Mouse (Mus musculus): ENCODE results near the gene Sec14l1. TPM values are rescaled to one million over a fixed set of nuclear protein-coding genes. Genes with fewer than 3 reads are reported as not detected.

The Sec14l1 gene
- polyA plus RNA-seq, 1 experiment from 2014 or later, result 47.3 TPM

DNA sequence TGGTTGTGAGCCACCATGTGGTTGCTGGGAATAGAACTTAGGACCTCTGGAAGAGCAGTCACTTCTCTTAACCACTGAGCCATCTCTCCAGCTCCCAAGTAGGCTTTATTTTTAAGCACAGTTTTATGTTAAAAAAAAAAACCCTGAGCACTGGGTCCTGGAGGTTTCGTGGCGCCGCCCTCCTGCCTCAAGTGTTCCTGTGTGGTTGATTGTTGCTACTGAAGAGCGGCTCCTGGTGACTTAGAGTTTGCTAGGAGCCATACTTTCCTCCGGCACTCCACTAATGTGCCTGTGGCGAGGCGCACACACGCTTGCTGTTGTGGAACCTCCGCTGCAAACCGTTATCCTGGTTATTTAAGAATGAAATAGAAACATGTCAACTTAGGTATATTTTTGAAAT, 16.5 kb downstream of the Sec14l1 start:
- Histone ChIP-seq H3K4me1 (peaks cover 74% of the 10 kb centered on the region), H3K4me3 (no peak overlapping the region), H3K36me3 (peaks cover 4% of the 10 kb centered on the region; the same call in 1 of the 2 replicates), H3K27me3 (no peaks in the 10 kb centered on the region), H3K4me2 (no peak overlapping the region), H3K9ac (no peak overlapping the region), H3K9me3 (no peaks in the 10 kb centered on the region), H3K27ac (peak overlapping the region; percentile 83; the same call in 1 of the 2 replicates)
- 94% methylated on average over 10 of the region's 10 CpGs for WGBS
- no peak for ATAC-seq (ENCODE audit: insufficient number of reproducible peaks, insufficient read depth, low FRiP score, low TSS enrichment, low read depth)

- H3K27me3 ChIP-seq, result no peaks in the 10 kb centered on the region
- H3K9ac ChIP-seq, result no peak overlapping the region
- peaks cover 52% of the 10 kb centered on the region for H3K4me1 ChIP-seq
- WGBS, result 72% methylated on average over 23 of the region's 23 CpGs
- no peak for ATAC-seq (ENCODE audit: insufficient number of reproducible peaks, insufficient read depth, low FRiP score, low TSS enrichment, low read depth)
- no peak overlapping the region for H3K4me2 ChIP-seq
- peaks cover 14% of the 10 kb centered on the region for H3K36me3 ChIP-seq
- peak overlapping the region; percentile 40 for H3K27ac ChIP-seq
- H3K9me3 ChIP-seq, result no peaks in the 10 kb centered on the region
- no peak overlapping the region for H3K4me3 ChIP-seq
Observed at GRCm38 (mm10) chr11:117134776-117135387, 19.9 kb downstream of the Sec14l1 start.

DNA sequence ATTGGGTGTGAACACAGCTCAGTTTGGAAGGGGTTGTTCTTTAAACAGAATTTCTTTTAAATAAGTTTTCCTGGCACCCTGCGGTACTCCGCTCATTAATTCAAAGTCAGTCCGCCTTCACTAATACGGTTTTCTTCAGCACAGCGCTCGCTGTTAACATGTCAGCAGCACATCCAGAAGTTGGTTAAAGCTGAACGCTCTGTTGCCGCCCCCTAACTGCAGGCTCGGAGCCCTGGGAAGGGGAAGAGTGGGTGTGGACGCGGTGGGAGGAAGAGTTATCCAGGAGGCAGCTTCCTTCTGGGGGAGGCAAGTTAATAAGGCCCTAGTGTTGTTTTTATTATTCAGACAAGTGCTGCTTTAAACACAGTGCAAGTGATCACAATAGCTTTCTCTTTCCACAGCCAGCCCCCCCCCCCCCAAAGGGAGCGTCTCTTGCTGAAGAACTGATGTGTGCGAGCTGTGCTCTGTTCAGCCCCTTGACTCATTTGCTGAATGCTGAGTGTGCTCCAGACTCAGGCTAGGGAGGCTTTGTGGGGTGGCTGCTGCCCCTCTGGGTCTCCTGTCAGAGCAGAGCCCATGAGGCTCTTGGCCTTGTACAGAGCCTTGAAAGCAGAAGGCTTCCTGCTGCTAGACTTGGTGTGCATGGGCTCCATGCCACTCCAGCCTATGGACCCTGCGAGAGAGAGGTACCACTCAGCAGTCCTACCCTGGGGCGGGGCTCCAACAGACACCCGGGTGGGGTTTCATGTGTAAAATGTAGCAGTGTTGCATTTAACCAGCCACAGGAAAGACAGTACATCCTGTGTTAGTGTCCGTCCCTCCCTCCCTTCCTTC, 20.7 kb downstream of the Sec14l1 start:
- Histone ChIP-seq H3K9ac (0 out of 2 replicates have a peak overlapping the region, but pooled peaks have one; percentile 17), H3K9me3 (no peaks in the 10 kb centered on the region), H3K4me3 (no peak overlapping the region), H3K4me1 (peaks cover 44% of the 10 kb centered on the region), H3K36me3 (peaks cover 15% of the 10 kb centered on the region), H3K27me3 (no peaks in the 10 kb centered on the region), H3K4me2 (0 out of 2 replicates have a peak overlapping the region, but pooled peaks have one; percentile 0), H3K27ac (peak overlapping the region; percentile 40)
- ATAC-seq (ENCODE audit: insufficient number of reproducible peaks, insufficient read depth, low FRiP score, low TSS enrichment, low read depth), result no peak
- WGBS, result 45% methylated on average over 17 of the region's 17 CpGs

GRCm38 (mm10) chr11:117136880-117137279, 21.9 kb downstream of the Sec14l1 start:
- H3K4me2 ChIP-seq, result no peak overlapping the region
- 74% methylated on average over 14 of the region's 14 CpGs for WGBS
- no peaks in the 10 kb centered on the region for H3K9me3 ChIP-seq
- no peaks in the 10 kb centered on the region for H3K27me3 ChIP-seq
- 0 out of 2 replicates have a peak overlapping the region, but pooled peaks have one; percentile 3 for H3K27ac ChIP-seq
- no peak overlapping the region for H3K4me3 ChIP-seq
- no peak overlapping the region for H3K9ac ChIP-seq
- peaks cover 22% of the 10 kb centered on the region for H3K36me3 ChIP-seq
- no peak for ATAC-seq (ENCODE audit: insufficient number of reproducible peaks, insufficient read depth, low FRiP score, low TSS enrichment, low read depth)
- H3K4me1 ChIP-seq, result peaks cover 35% of the 10 kb centered on the region

DNA sequence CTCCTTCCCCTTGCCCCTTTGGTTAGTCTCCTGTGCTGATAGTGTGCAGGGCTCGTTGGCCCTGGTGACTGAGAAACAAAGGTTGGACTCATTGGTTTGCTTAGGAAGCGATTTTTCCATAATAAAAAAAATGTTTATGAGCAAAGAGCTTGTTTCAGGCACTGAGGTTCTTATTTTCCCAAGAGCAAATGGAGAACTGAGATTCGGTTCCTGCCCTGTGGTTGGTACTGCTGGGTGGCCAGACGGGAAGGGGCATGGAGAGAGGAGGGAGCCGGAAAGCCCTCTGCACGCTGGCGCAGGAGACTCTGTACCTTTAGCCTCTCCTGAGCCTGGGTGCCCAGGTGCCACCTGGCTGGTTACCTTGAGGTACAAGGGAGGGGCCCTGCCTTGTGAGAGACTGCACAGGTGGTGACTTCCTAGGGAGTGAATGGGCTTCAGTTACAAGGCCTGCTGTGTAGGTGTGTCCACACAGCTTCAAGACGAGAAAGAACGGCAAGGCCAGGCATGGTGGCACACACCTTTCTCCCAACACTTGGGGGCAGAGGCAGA, 23.3 kb downstream of the Sec14l1 start:
- 85% methylated on average over 9 of the region's 9 CpGs for WGBS
- H3K36me3 ChIP-seq, result peaks cover 30% of the 10 kb centered on the region
- peaks cover 35% of the 10 kb centered on the region for H3K4me1 ChIP-seq
- H3K9me3 ChIP-seq, result no peaks in the 10 kb centered on the region
- H3K4me3 ChIP-seq, result no peak overlapping the region
- no peaks in the 10 kb centered on the region for H3K27me3 ChIP-seq
- H3K4me2 ChIP-seq, result no peak overlapping the region
- no peak overlapping the region for H3K9ac ChIP-seq
- no peak overlapping the region for H3K27ac ChIP-seq
- no peak for ATAC-seq (ENCODE audit: insufficient number of reproducible peaks, insufficient read depth, low FRiP score, low TSS enrichment, low read depth)

GRCm38 (mm10) chr11:117138795-117139463, 24.0 kb downstream of the Sec14l1 start:
- Histone ChIP-seq H3K9ac (0 out of 2 replicates have a peak overlapping the region, but pooled peaks have one; percentile 1), H3K27ac (no peak overlapping the region), H3K27me3 (no peaks in the 10 kb centered on the region), H3K36me3 (peaks cover 37% of the 10 kb centered on the region), H3K4me2 (no peak overlapping the region), H3K4me3 (no peak overlapping the region), H3K9me3 (no peaks in the 10 kb centered on the region), H3K4me1 (peaks cover 34% of the 10 kb centered on the region)
- WGBS, result 86% methylated on average over 12 of the region's 12 CpGs
- no peak for ATAC-seq (ENCODE audit: insufficient number of reproducible peaks, insufficient read depth, low FRiP score, low TSS enrichment, low read depth)

DNA sequence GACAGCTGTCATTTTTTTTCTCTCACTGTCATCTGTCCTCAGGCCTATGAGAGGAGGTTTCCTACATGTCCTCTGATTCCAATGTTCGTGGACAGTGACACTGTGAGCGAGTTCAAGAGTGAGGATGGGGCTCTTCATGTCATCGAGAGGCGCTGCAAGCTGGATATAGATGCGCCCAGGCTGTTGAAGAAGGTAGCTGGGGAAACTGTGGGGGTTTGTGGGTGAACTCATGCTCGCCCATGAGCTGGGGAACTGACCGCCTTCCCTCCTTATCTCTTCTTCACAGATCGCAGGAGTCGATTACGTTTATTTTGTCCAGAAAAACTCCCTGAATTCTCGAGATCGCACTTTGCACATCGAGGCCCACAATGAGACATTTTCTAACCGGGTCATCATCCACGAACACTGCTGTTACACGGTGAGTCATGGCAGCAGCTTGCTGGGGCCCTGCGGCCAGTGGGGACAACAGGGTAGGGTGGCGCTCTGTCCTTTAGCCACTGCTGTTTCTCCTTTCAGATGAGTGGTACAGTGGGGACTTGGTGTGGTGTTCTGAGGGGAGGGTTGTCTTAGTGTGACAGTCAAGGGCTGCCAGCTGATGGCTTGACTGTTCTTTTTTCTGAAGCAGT, 26.5 kb downstream of the Sec14l1 start:
- ATAC-seq (ENCODE audit: insufficient number of reproducible peaks, insufficient read depth, low FRiP score, low TSS enrichment, low read depth), result no peak
- Histone ChIP-seq H3K4me3 (no peak overlapping the region), H3K27me3 (no peaks in the 10 kb centered on the region), H3K9me3 (no peaks in the 10 kb centered on the region), H3K4me2 (no peak overlapping the region), H3K27ac (no peak overlapping the region), H3K4me1 (peaks cover 10% of the 10 kb centered on the region), H3K36me3 (peaks cover 62% of the 10 kb centered on the region), H3K9ac (no peak overlapping the region)
- 92% methylated on average over 18 of the region's 18 CpGs for WGBS

- no peaks in the 10 kb centered on the region for H3K27me3 ChIP-seq
- no peaks in the 10 kb centered on the region for H3K9me3 ChIP-seq
- H3K36me3 ChIP-seq, result peaks cover 73% of the 10 kb centered on the region
- ATAC-seq (ENCODE audit: insufficient number of reproducible peaks, insufficient read depth, low FRiP score, low TSS enrichment, low read depth), result no peak
- 0 out of 2 replicates have a peak, but pooled peaks cover 4% of the 10 kb centered on the region for H3K4me1 ChIP-seq
- no peak overlapping the region for H3K4me3 ChIP-seq
- 82% methylated on average over 4 of the region's 4 CpGs for WGBS
- H3K27ac ChIP-seq, result no peak overlapping the region
- H3K9ac ChIP-seq, result no peak overlapping the region
- H3K4me2 ChIP-seq, result no peak overlapping the region
Observed at GRCm38 (mm10) chr11:117142507-117142906, 27.5 kb downstream of the Sec14l1 start.

GRCm38 (mm10) chr11:117145451-117146117, 30.6 kb downstream of the Sec14l1 start:
- no peak for ATAC-seq (ENCODE audit: insufficient number of reproducible peaks, insufficient read depth, low FRiP score, low TSS enrichment, low read depth)
- WGBS, result 86% methylated on average over 14 of the region's 14 CpGs

DNA sequence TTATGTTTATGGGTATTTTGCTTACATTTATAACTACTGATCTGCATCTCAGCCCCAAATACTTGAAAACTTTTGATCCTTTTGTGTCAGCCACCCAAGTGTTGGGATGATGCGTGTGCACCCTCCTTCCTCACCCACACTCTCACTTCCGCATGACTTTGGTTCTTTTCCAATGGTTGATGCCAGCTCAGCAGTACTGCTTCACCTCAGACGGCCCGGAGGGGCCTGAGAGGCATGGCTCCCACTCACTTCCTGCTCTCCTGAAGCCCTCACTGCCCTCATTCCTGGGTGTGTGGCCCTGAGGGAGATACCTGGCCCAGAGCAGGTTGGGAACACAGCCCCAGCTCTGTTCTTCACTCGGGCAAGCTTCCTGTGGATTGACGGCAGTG, 31.1 kb downstream of the Sec14l1 start:
- no peak overlapping the region for H3K9ac ChIP-seq
- H3K27me3 ChIP-seq, result no peaks in the 10 kb centered on the region
- no peak overlapping the region for H3K4me3 ChIP-seq
- 88% methylated on average over 6 of the region's 6 CpGs for WGBS
- no peak for ATAC-seq (ENCODE audit: insufficient number of reproducible peaks, insufficient read depth, low FRiP score, low TSS enrichment, low read depth)
- no peaks in the 10 kb centered on the region for H3K4me1 ChIP-seq
- no peaks in the 10 kb centered on the region for H3K9me3 ChIP-seq
- H3K27ac ChIP-seq, result no peak overlapping the region
- no peak overlapping the region for H3K4me2 ChIP-seq
- peaks cover 98% of the 10 kb centered on the region for H3K36me3 ChIP-seq

More at GRCm38 (mm10) chr11:117145451-117146117, 30.6 kb downstream of the Sec14l1 start:
- Histone ChIP-seq H3K4me3 (no peak overlapping the region), H3K36me3 (peaks cover 93% of the 10 kb centered on the region), H3K4me1 (no peaks in the 10 kb centered on the region), H3K27me3 (no peaks in the 10 kb centered on the region), H3K4me2 (no peak overlapping the region), H3K27ac (no peak overlapping the region), H3K9ac (no peak overlapping the region), H3K9me3 (no peaks in the 10 kb centered on the region)

Measured in embryonic facial prominence, embryonic 13.5 days (tissue).